Comparison of ENCODE assay signal across 16 mouse cellular contexts in the genomic region with DNA sequence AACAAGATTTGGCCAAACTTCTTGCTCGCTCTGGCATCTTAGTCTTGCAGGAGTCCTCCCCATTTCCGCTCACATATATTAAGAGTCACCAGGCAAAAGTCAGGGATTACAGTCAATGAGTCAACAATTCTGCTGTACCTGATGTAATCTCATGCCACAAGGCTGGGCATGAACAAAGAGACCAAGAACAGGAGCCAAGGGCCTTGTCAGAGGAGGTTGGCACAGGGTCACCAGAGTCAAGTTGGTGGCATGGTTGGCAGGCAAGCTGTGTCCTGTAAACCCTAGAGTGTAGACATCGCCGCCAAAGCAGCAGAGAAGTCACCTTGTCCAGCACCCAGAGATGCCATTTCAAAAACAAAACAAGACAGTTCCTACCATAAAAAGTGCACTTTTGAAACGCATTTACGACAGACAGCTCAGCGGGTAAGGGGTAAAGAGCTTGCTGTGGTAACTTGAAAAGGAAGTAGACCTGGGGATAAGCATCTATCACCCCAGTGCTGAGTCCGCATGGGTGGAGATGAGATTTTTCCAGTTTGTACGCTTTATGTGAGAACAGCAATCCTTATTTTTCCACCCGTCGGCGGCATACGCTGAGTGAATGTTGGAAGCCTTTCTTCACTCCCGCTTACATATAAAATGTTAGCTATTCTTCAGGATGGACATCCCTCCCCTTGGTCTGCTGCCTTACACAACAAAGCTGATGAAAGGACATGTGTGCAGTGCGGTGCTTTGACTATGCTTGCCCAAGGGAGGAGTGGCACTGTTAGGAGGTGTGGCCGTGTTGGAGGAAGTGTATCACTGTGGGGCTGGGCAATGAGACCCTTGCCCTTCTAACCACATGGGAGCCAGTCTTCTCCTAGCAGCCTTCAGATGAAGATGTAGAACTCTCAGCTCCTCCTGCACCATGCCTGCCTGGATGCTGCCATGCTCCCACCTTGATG. TPM values are rescaled to one million over a fixed set of nuclear protein-coding genes. Genes with fewer than 3 reads are reported as not detected.
DNase-seq lines count a peak whose midpoint lies in the region; ATAC-seq and TF ChIP-seq lines count a peak whose summit lies in the region.
"Had no signal": no experiment of that assay in that cellular context is flagged by ENCODE, and none has a peak within 500 bp of the region (broad histone marks: within the 10 kb centered on the region; RNA-seq: fewer than 3 reads in every experiment).

No protein-coding gene starts in this region.

- no peak for ATAC-seq in lung, postnatal 0 days
- peak; percentile 65 for ATAC-seq in megakaryocyte progenitor cell, adult 5-6 weeks (replicated peaks; ENCODE audit: poor library complexity)
- ATAC-seq: intestine, embryonic 15.5 days had no signal

- no peak for TF ChIP-seq CTCF in lung, postnatal 0 days (IDR thresholded peaks at IDR 0.05)

- H3K27ac ChIP-seq in lung, postnatal 0 days (ENCODE audit: low read length), result no peak overlapping the region
- H3K27ac ChIP-seq: embryonic facial prominence, embryonic 13.5 days; forebrain, embryonic 12.5 days; hindbrain, embryonic 10.5 days; intestine, embryonic 15.5 days; liver, embryonic 13.5 days; midbrain, embryonic 10.5 days; stomach, embryonic 15.5 days had no signal

- no peak for TF ChIP-seq EP300 in lung, postnatal 0 days (IDR thresholded peaks at IDR 0.05)

- no peak overlapping the region for H3K4me2 ChIP-seq in lung, postnatal 0 days (replicated peaks; ENCODE audit: low read depth, low read length)
- H3K4me2 ChIP-seq: embryonic facial prominence, embryonic 13.5 days; forebrain, embryonic 12.5 days; intestine, embryonic 15.5 days; liver, embryonic 13.5 days; stomach, embryonic 15.5 days had no signal

- H3K4me1 ChIP-seq in lung, postnatal 0 days (ENCODE audit: insufficient read depth, low read depth, low read length), result peaks cover 5% of the 10 kb centered on the region; the same call in 1 of the 2 replicates

- H3K9me3 ChIP-seq in lung, postnatal 0 days (ENCODE audit: low read length), result no peaks in the 10 kb centered on the region
- H3K9me3 ChIP-seq: embryonic facial prominence, embryonic 13.5 days; forebrain, embryonic 12.5 days; hindbrain, embryonic 10.5 days; intestine, embryonic 15.5 days; liver, embryonic 13.5 days; midbrain, embryonic 10.5 days; stomach, embryonic 15.5 days had no signal

- H3K27me3 ChIP-seq in lung, postnatal 0 days (replicated peaks; ENCODE audit: insufficient read depth, low read length), result no peaks in the 10 kb centered on the region
- H3K27me3 ChIP-seq: intestine, embryonic 15.5 days; stomach, embryonic 15.5 days had no signal

- no peak overlapping the region for H3K9ac ChIP-seq in lung, postnatal 0 days (replicated peaks; ENCODE audit: low read depth)
- H3K9ac ChIP-seq: embryonic facial prominence, embryonic 13.5 days; forebrain, embryonic 12.5 days; intestine, embryonic 15.5 days; liver, embryonic 13.5 days; stomach, embryonic 15.5 days had no signal

- DNase-seq in adrenal gland, adult (ENCODE audit: inconsistent age in 2 of 2, low spot score in 1 of 2), result peak; percentile 29 to 83
- DNase-seq in adrenal gland, adult 18-20 months (ENCODE audit: low spot score in 2 of 2), result no peak
- DNase-seq in lung, adult 18-20 months, result peak; percentile 65 to 72
- no peak for DNase-seq in lung, postnatal 0 days (ENCODE audit: low spot score)
- peak; percentile 98 for DNase-seq in fat pad, adult 2 months (ENCODE audit: extremely low read depth, low read depth, low spot score)
- DNase-seq in T-cell, adult 2 months (ENCODE audit: low spot score), result no peak
- DNase-seq in layer of hippocampus, postnatal 36 days, result no peak
- DNase-seq: cerebellum, postnatal 14 days; liver, embryonic 13.5 days had no signal

- WGBS in lung, postnatal 0 days, result 88% methylated on average over 16 of the region's 16 CpGs

- H3K4me3 ChIP-seq in lung, postnatal 0 days (ENCODE audit: low read depth, low read length), result no peak overlapping the region
- H3K4me3 ChIP-seq: embryonic facial prominence, embryonic 13.5 days; forebrain, embryonic 12.5 days; hindbrain, embryonic 10.5 days; intestine, embryonic 15.5 days; liver, embryonic 13.5 days; midbrain, embryonic 10.5 days; stomach, embryonic 15.5 days had no signal

- H3K36me3 ChIP-seq in lung, postnatal 0 days (ENCODE audit: insufficient read depth, low read length), result no peaks in the 10 kb centered on the region
- H3K36me3 ChIP-seq: embryonic facial prominence, embryonic 13.5 days; forebrain, embryonic 12.5 days; hindbrain, embryonic 10.5 days; intestine, embryonic 15.5 days; liver, embryonic 13.5 days; midbrain, embryonic 10.5 days; stomach, embryonic 15.5 days had no signal

RNA-seq across cellular contexts. Expression of a gene that starts 10.6 kb away (rescaled TPM):
- 10 to 100 TPM; 13.8 to 16.9 TPM for total RNA-seq in adrenal gland, adult 18-20 months (2021)
- 1.0 and 1.2 TPM in 2 replicates for polyA plus RNA-seq in lung, postnatal 0 days (2015; fragmentation: Nextera tagmentation; extraction: Ambion mirVana)
- total RNA-seq in megakaryocyte progenitor cell, adult 5-6 weeks (2015), result 38.3 and 41.5 TPM in 2 replicates
- total RNA-seq in megakaryocyte progenitor cell, adult 5-6 weeks (2017), result 33.7 and 37.0 TPM in 2 replicates
- total RNA-seq in layer of hippocampus, postnatal 36 days (2021), result 10 to 100 TPM in 1 of 2 experiments, 1 to 10 TPM in 1; 8.2 to 10.4 TPM

Comparison
In these comparisons a context has a peak if more than half of its experiments do, and no peak if none do; other contexts are left out.
1. DNase-seq: peak in adrenal gland, adult (2 of 2), lung, adult 18-20 months (2 of 2) and fat pad, adult 2 months (single experiment); none in adrenal gland, adult 18-20 months (0 of 2), lung, postnatal 0 days (single experiment), T-cell, adult 2 months (single experiment) and layer of hippocampus, postnatal 36 days (0 of 2).